Mouse (Mus musculus) A20 (cell line): Measurements from ENCODE around the gene Olfr1184.
"Not testable (repeated sequence)": the region's sequence is repeated elsewhere in the genome, so short reads cannot be mapped to it uniquely, and the experiment has no call there.

Source experiments
- DNase-seq: peaks from one replicate; pipeline ENCODE4 v3.0.0-alpha.2; 2011; ENCODE audit warnings: low read depth, low spot score

Olfr1184 gene

GRCm38 (mm10) chr2:88483298-88483697 lies at the start of gene Olfr1184:
Gene Olfr1184 (plus strand): TSS chr2:88483598.
- DNase-seq = no peak

DNA sequence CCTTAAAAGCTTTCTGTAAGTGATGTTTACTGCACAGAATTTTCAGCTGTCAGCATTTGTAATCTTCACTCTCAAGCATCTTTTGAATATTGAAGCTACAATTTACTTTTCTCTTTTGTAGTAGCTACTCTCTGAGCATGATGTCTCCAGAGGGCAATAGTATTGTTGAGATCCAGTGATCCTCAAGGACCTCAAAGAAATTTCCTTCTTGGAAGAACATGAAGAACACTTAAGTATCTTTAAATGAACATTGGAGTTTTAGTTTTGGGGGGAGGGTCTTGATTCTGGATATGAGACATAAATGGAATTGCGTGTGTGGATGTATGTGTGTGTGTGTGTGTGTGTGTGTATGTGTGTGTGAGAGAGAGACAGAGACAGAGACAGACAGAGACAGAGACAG lies 34.4 kb upstream of the Olfr1184 start, which contains the start of gene Gm13757:
Gene Gm13757 (minus strand): TSS at position 101 of the 400 bp plus-strand sequence.
- no peak for DNase-seq

DNA sequence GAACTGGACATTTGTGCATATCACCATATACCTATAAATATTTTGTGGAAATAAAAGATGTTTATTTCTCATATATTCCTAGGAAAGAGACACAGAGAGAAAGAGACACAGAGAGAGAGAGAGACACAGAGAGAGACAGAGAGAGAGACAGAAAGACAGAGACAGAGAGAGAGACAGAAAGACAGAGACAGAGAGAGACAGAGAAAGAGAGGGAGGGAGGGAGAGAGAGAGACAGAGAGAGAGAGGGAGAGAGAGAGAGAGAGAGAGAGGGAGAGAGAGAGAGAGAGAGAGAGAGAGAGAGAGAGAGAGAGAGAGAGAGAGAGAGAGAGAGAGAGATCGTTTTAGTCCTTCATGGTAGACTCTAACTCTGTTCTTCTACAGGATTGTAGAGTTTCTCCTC lies 28.8 kb upstream of the Olfr1184 start, which contains the start of gene Olfr1183:
Gene Olfr1183 (plus strand): TSS at position 301 of the 400 bp plus-strand sequence.
- DNase-seq = not testable (repeated sequence)

GRCm38 (mm10) chr2:88493020-88493419 lies 9.6 kb downstream of the Olfr1184 start, which contains the start of gene Olfr1185-ps1:
Gene Olfr1185-ps1 (plus strand): TSS chr2:88493320.
- DNase-seq = no peak

GRCm38 (mm10) chr2:88518251-88518650 lies 34.9 kb downstream of the Olfr1184 start, which contains the start of gene Olfr1186:
Gene Olfr1186 (plus strand): TSS chr2:88518551.
- DNase-seq = no peak

GRCm38 (mm10) chr2:88525720-88526119 lies 42.3 kb downstream of the Olfr1184 start:
- no peak for DNase-seq
